Mouse (Mus musculus) urinary bladder, postnatal 4 days (tissue): ENCODE data around the gene Vdac2.

Experiments
- DNase-seq, 2 experiments: peaks; one replicate each; pipeline ENCODE4 v3.0.0; 2021 to 2022; ENCODE audit warnings: low spot score in 2 of 2

The Vdac2 gene

GRCm38 (mm10) chr14:21824938-21825337 lies at the start of gene Vdac2:
TSS of gene Vdac2 (plus strand) at chr14:21825238.
- DNase-seq, result no peak

GRCm38 (mm10) chr14:21776201-21776600 lies 48.8 kb upstream of the Vdac2 start:
- DNase-seq, result no peak

- DNase-seq, result peak in 1 of 2 experiments; percentile 40
Observed at GRCm38 (mm10) chr14:21786500-21786899, 38.5 kb upstream of the Vdac2 start.

GRCm38 (mm10) chr14:21787374-21787773 lies 37.7 kb upstream of the Vdac2 start:
- DNase-seq, result peak in 1 of 2 experiments; percentile 50

- DNase-seq, result peak in 1 of 2 experiments; percentile 26
Observed at GRCm38 (mm10) chr14:21788121-21788520, 36.9 kb upstream of the Vdac2 start.

- no peak for DNase-seq
Observed at GRCm38 (mm10) chr14:21790585-21791251, 34.3 kb upstream of the Vdac2 start.

GRCm38 (mm10) chr14:21791722-21792121 lies 33.3 kb upstream of the Vdac2 start:
- DNase-seq, result peak in 1 of 2 experiments; percentile 26

- no peak for DNase-seq
Observed at GRCm38 (mm10) chr14:21792250-21792649, 32.8 kb upstream of the Vdac2 start.

- no peak for DNase-seq
Observed at GRCm38 (mm10) chr14:21800641-21801040, 24.4 kb upstream of the Vdac2 start.

- DNase-seq, result no peak
Observed at GRCm38 (mm10) chr14:21801624-21802023, 23.4 kb upstream of the Vdac2 start.

GRCm38 (mm10) chr14:21802543-21803206 lies 22.4 kb upstream of the Vdac2 start:
- no peak for DNase-seq

GRCm38 (mm10) chr14:21806203-21806602 lies 18.8 kb upstream of the Vdac2 start:
- no peak for DNase-seq

GRCm38 (mm10) chr14:21806631-21807160 lies 18.3 kb upstream of the Vdac2 start:
- DNase-seq, result no peak

- DNase-seq, result no peak
Observed at GRCm38 (mm10) chr14:21808208-21808922, 16.7 kb upstream of the Vdac2 start.

GRCm38 (mm10) chr14:21809418-21809817 lies 15.6 kb upstream of the Vdac2 start:
- no peak for DNase-seq

- no peak for DNase-seq
Observed at GRCm38 (mm10) chr14:21811301-21811700, 13.7 kb upstream of the Vdac2 start.

GRCm38 (mm10) chr14:21811744-21812393 lies 13.2 kb upstream of the Vdac2 start:
- DNase-seq, result no peak

GRCm38 (mm10) chr14:21812590-21813162 lies 12.4 kb upstream of the Vdac2 start:
- DNase-seq, result no peak

GRCm38 (mm10) chr14:21813216-21813615 lies 11.8 kb upstream of the Vdac2 start:
- DNase-seq, result no peak

GRCm38 (mm10) chr14:21813847-21814246 lies 11.2 kb upstream of the Vdac2 start:
- no peak for DNase-seq

GRCm38 (mm10) chr14:21814606-21815005 lies 10.4 kb upstream of the Vdac2 start:
- no peak for DNase-seq

- no peak for DNase-seq
Observed at GRCm38 (mm10) chr14:21816255-21816654, 8.8 kb upstream of the Vdac2 start.
